Mouse (Mus musculus): ENCODE data around the gene Zfp385a. TPM values are rescaled to one million over a fixed set of nuclear protein-coding genes. Genes with fewer than 3 reads are reported as not detected.

Zfp385a gene
- total and polyA plus RNA-seq, 3 experiments, result 1.2 to 59.9 (median 2.7) TPM

DNA sequence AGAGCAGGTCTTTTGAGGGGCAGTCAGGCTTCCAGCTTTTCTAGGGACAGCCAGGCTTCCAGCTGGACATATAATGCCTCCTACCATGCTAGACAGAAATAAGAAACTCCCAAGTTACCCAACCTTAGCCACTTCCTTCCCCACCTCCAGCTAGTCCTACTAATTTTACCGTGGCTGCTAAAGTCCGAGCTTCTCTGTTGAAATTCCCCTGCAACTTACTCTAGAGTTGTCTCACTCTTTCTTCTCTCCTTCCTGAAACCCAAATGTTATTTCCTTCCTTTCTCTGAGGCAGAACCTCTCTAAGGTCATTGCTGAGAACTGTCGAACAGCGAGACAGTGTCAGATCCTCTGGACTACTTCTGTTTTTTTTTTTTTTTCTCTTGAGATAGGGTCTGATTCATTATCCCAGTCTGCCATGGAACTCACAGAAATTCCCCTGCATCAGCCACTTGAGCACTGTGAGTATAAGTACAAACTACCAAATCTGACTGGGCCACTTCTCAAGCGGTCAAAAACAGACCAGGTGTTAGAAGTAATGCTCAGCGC lies 29.5 kb downstream of the Zfp385a start, which contains the start of gene Gpr84:
Gene Gpr84, minus strand, starts transcription at position 248 of the 546 bp plus-strand sequence.
- peak within 1 kb of the TSS; percentile 82 for H3K4me2 ChIP-seq (ENCODE audit: insufficient read depth, low read depth, poor library complexity, severe bottlenecking)
- peaks cover 3 to 69% of the 10 kb centered on the region in 2 experiments; a peak in 3 of 4 replicates for H3K4me1 ChIP-seq (ENCODE audit: control insufficient read depth in 1 of 2, insufficient read depth in 2 of 2)
- no peak within 1 kb of the TSS for H3K27ac ChIP-seq (ENCODE audit: insufficient read depth, low read depth)
- H3K27me3 ChIP-seq (replicated peaks), result no peaks in the 10 kb centered on the region
- peak within 1 kb of the TSS; percentile 20; the same call in 1 of the 2 replicates for H3K9ac ChIP-seq (ENCODE audit: insufficient read depth, low read depth)
- TF ChIP-seq SMC3 (IDR thresholded peaks at IDR 0.05; ENCODE audit: low read depth, low read length), result no peak
- no peak for TF ChIP-seq RAD21 (IDR thresholded peaks at IDR 0.05; ENCODE audit: low read depth, low read length)
- TF ChIP-seq MXI1 (IDR thresholded peaks at IDR 0.05; ENCODE audit: low read depth, low read length), result no peak
- TF ChIP-seq EP300 (IDR thresholded peaks at IDR 0.05; ENCODE audit: low read length), result peak; percentile 29; the same call in 1 of the 2 replicates
- no peak for TF ChIP-seq JUND (conservative IDR thresholded peaks at IDR 0.05; ENCODE audit: low read depth, low read length)
- no peak for TF ChIP-seq USF1 (IDR thresholded peaks at IDR 0.05; ENCODE audit: low read depth, low read length)
- no peak for TF ChIP-seq POLR2A (IDR thresholded peaks at IDR 0.05; ENCODE audit: low read depth, low read length)
- TF ChIP-seq MYC (IDR thresholded peaks at IDR 0.05; ENCODE audit: low read depth, low read length), result no peak
- no peak for TF ChIP-seq ZC3H11A (IDR thresholded peaks at IDR 0.05; ENCODE audit: low read depth, low read length)
- TF ChIP-seq MAZ (IDR thresholded peaks at IDR 0.05; ENCODE audit: low read depth, low read length), result no peak
- no peak for TF ChIP-seq RCOR1 (conservative IDR thresholded peaks at IDR 0.05; ENCODE audit: low read depth, low read length)
- no peak for TF ChIP-seq GABPA (IDR thresholded peaks at IDR 0.05; ENCODE audit: insufficient replicate concordance, low read depth, low read length)
- TF ChIP-seq ETS1 (conservative IDR thresholded peaks at IDR 0.05; ENCODE audit: low read depth, low read length), result no peak
- no peak for TF ChIP-seq E2F4 (IDR thresholded peaks at IDR 0.05; ENCODE audit: insufficient replicate concordance, low read depth, low read length)
- TF ChIP-seq CHD1 (IDR thresholded peaks at IDR 0.05; ENCODE audit: low read depth, low read length), result no peak
- no peak for TF ChIP-seq NRF1 (IDR thresholded peaks at IDR 0.05; ENCODE audit: low read depth, low read length)
- TF ChIP-seq BHLHE40 (IDR thresholded peaks at IDR 0.05; ENCODE audit: low read depth, low read length), result no peak
- no peak for TF ChIP-seq HCFC1 (IDR thresholded peaks at IDR 0.05; ENCODE audit: low read depth, low read length)
- TF ChIP-seq CTCF (conservative IDR thresholded peaks at IDR 0.05 in 1 of 2, IDR thresholded peaks at IDR 0.05 in 1 of 2; ENCODE audit: low read depth in 2 of 2, low read length in 2 of 2), result no peak
- TF ChIP-seq UBTF (IDR thresholded peaks at IDR 0.05; ENCODE audit: low read depth, low read length), result no peak
- TF ChIP-seq MAFK (IDR thresholded peaks at IDR 0.05; ENCODE audit: insufficient replicate concordance, low read length), result no peak
- no peak for TF ChIP-seq NELFE (IDR thresholded peaks at IDR 0.05; ENCODE audit: low read depth, low read length)
- TF ChIP-seq ELF1 (IDR thresholded peaks at IDR 0.05; ENCODE audit: low read depth, low read length), result 0 out of 2 replicates have a peak, but pooled peaks have one; percentile 15
- TF ChIP-seq CHD2 (IDR thresholded peaks at IDR 0.05; ENCODE audit: low read length), result no peak
- no peak for TF ChIP-seq TBP (conservative IDR thresholded peaks at IDR 0.05; ENCODE audit: low read depth, low read length)
- no peak for TF ChIP-seq JUN (IDR thresholded peaks at IDR 0.05; ENCODE audit: insufficient read depth, low read depth, low read length)
- no peak for TF ChIP-seq POLR2AphosphoS2 (IDR thresholded peaks at IDR 0.05; ENCODE audit: low read depth, low read length)
- no peak for TF ChIP-seq KAT2A (IDR thresholded peaks at IDR 0.05; ENCODE audit: insufficient replicate concordance, low read length)
- TF ChIP-seq ZNF384 (IDR thresholded peaks at IDR 0.05; ENCODE audit: low read depth, low read length), result peak; percentile 82
- no peak for TF ChIP-seq MAX (IDR thresholded peaks at IDR 0.05; ENCODE audit: low read length)
- peak; percentile 38 for TF ChIP-seq IRF4 (IDR thresholded peaks at IDR 0.05; ENCODE audit: low read depth, low read length)
- no peak for TF ChIP-seq USF2 (conservative IDR thresholded peaks at IDR 0.05; ENCODE audit: low read depth, low read length)
- TF ChIP-seq ZKSCAN1 (IDR thresholded peaks at IDR 0.05; ENCODE audit: borderline replicate concordance, low read depth, low read length), result no peak
- no peak for TF ChIP-seq MEF2A (IDR thresholded peaks at IDR 0.05; ENCODE audit: borderline replicate concordance, low read depth, low read length)
- H3K9me3 ChIP-seq (replicated peaks; ENCODE audit: low read length), result no peaks in the 10 kb centered on the region
- peaks cover under 1 to 24% of the 10 kb centered on the region in 2 experiments for H3K36me3 ChIP-seq (replicated peaks in 1 of 2; ENCODE audit: control insufficient read depth in 1 of 2, insufficient read depth in 1 of 2, low read length in 1 of 2)
- no peak for DNase-seq (ENCODE audit: extremely low read depth)
- in situ Hi-C loops (cut with MboI; ENCODE audit: low pct_ligation_motif_present, low pct_unique_long_range_greater_than_20kb, low sequenced_read_pairs) (loop anchor here (10.0 kb wide), 1 partner anchor 326 kb away; no protein-coding TSS in a partner anchor), dilution Hi-C loops (cut with MboI; ENCODE audit: extremely low pct_ligation_motif_present, extremely low pct_unique_long_range_greater_than_20kb, low sequenced_read_pairs) (no loop called here)
- no peak within 1 kb of the TSS for H3K4me3 ChIP-seq (replicated peaks in 1 of 3; ENCODE audit: low read depth in 2 of 3, low read length in 2 of 3, poor library complexity in 1 of 3)
- H3K79me2 ChIP-seq (replicated peaks; ENCODE audit: control insufficient read depth, extremely low read depth, insufficient read depth, poor library complexity, severe bottlenecking), result no peaks in the 10 kb centered on the region

Measured in CH12.LX (cell line).